Mouse (Mus musculus) kidney, postnatal 0 days (tissue): Measurements from ENCODE around the gene Ngdn. TPM values are rescaled to one million over a fixed set of nuclear protein-coding genes. Genes with fewer than 3 reads are reported as not detected.

Experiments used
- ATAC-seq: fragments of 200-750 bp; cut with Nextera tagmentation; replicated peaks from 2 replicates; pipeline ENCODE4 v1.8.0; 2017; ENCODE audit warnings: low read depth, moderate number of reproducible peaks, moderate TSS enrichment, moderate library complexity; ENCODE audit not compliant: low FRiP score
- DNase-seq: peaks from one replicate; pipeline ENCODE4 v3.0.0-alpha.2; 2016; ENCODE audit warnings: low spot score
- H3K27ac ChIP-seq: fragments of 300-500 bp; sonication (generic); 2 replicates; pipeline ENCODE4 v1.5.1; 2014; ENCODE audit warnings: mild to moderate bottlenecking
- H3K27me3 ChIP-seq: fragments of 300-500 bp; sonication (generic); 2 replicates; pipeline ENCODE4 v1.6.1; 2014; ENCODE audit warnings: low read length, mixed read lengths; ENCODE audit not compliant: insufficient read depth
- H3K36me3 ChIP-seq: fragments of 300-500 bp; sonication (generic); 2 replicates; pipeline ENCODE4 v1.6.1; 2014; ENCODE audit warnings: low read length, mixed read lengths; ENCODE audit not compliant: insufficient read depth
- H3K4me1 ChIP-seq: fragments of 300-500 bp; sonication (generic); replicated peaks from 2 replicates; pipeline ENCODE4 v1.6.1; 2014; ENCODE audit warnings: antibody characterized with exemption, low read length, mixed read lengths; ENCODE audit not compliant: insufficient read depth
- H3K4me2 ChIP-seq: fragments of 300-500 bp; sonication (generic); 2 replicates; pipeline ENCODE4 v1.6.1; 2014; ENCODE audit warnings: mild to moderate bottlenecking, low read length, moderate library complexity, mixed read lengths
- H3K4me3 ChIP-seq: fragments of 300-500 bp; sonication (generic); replicated peaks from 2 replicates; pipeline ENCODE4 v1.5.1; 2014; ENCODE audit warnings: low read depth, low read length
- H3K9ac ChIP-seq: fragments of 300-500 bp; sonication (generic); 2 replicates; pipeline ENCODE4 v1.6.1; 2014; ENCODE audit warnings: low read depth, low read length
- H3K9me3 ChIP-seq: fragments of 300-500 bp; sonication (generic); replicated peaks from 2 replicates; pipeline ENCODE4 v1.6.1; 2016; ENCODE audit warnings: low read length, inconsistent platforms, mixed read lengths
- CTCF ChIP-seq: IDR thresholded peaks from 2 replicates; pipeline ENCODE4 v1.5.1; 2016; ENCODE audit warnings: antibody characterized with exemption, low read depth, mild to moderate bottlenecking, moderate library complexity
- WGBS: fragments of 180-500 bp; shearing (Covaris S2); extraction: QIAGEN DNeasy Blood & Tissue Kit; methylation state at CpG from one replicate; pipeline ENCODE4 v1.1.7; 2014; 5-methylcytosine and 5-hydroxymethylcytosine counted together
- polyA plus RNA-seq: library from polyadenylated mRNA; unstranded; fragments of >200 nt; fragmentation: Nextera tagmentation; extraction: Ambion mirVana; gene quantifications from 2 replicates; pipeline ENCODE4 v1.2.1, GENCODE M21; 2015

Gene Ngdn
- polyA plus RNA-seq, 1 experiment from 2014 or later: 68.9 TPM

GRCm38 (mm10) chr14:54989886-54990441 lies 25.3 kb upstream of the Ngdn start:
- Histone ChIP-seq H3K27ac (no peak overlapping the region), H3K9ac (no peak overlapping the region), H3K27me3 (no peaks in the 10 kb centered on the region), H3K36me3 (no peaks in the 10 kb centered on the region), H3K4me2 (no peak overlapping the region), H3K9me3 (no peaks in the 10 kb centered on the region), H3K4me3 (no peak overlapping the region), H3K4me1 (no peaks in the 10 kb centered on the region)
- no peak for ATAC-seq
- WGBS: 90% methylated on average over 8 of the region's 8 CpGs
- no peak for TF ChIP-seq CTCF
- no peak for DNase-seq

GRCm38 (mm10) chr14:54992196-54992595 lies 23.1 kb upstream of the Ngdn start:
- DNase-seq: no peak
- H3K4me1 ChIP-seq: no peaks in the 10 kb centered on the region
- no peak for TF ChIP-seq CTCF
- H3K36me3 ChIP-seq: no peaks in the 10 kb centered on the region
- H3K4me3 ChIP-seq: no peak overlapping the region
- no peak overlapping the region for H3K9ac ChIP-seq
- 89% methylated on average over 10 of the region's 10 CpGs for WGBS
- H3K27me3 ChIP-seq: no peaks in the 10 kb centered on the region
- H3K4me2 ChIP-seq: no peak overlapping the region
- H3K27ac ChIP-seq: no peak overlapping the region
- ATAC-seq: no peak
- no peaks in the 10 kb centered on the region for H3K9me3 ChIP-seq

GRCm38 (mm10) chr14:54993636-54994035 lies 21.6 kb upstream of the Ngdn start:
- 74% methylated on average over 10 of the region's 10 CpGs for WGBS
- H3K9me3 ChIP-seq: no peaks in the 10 kb centered on the region
- TF ChIP-seq CTCF: no peak
- no peaks in the 10 kb centered on the region for H3K36me3 ChIP-seq
- no peak overlapping the region for H3K4me3 ChIP-seq
- no peaks in the 10 kb centered on the region for H3K27me3 ChIP-seq
- H3K9ac ChIP-seq: no peak overlapping the region
- no peak overlapping the region for H3K27ac ChIP-seq
- no peaks in the 10 kb centered on the region for H3K4me1 ChIP-seq
- no peak for DNase-seq
- H3K4me2 ChIP-seq: no peak overlapping the region
- no peak for ATAC-seq

- no peak for TF ChIP-seq CTCF
- DNase-seq (no peak), ATAC-seq (no peak)
- Histone ChIP-seq H3K4me2 (no peak within 1 kb of the TSS), H3K27me3 (no peaks in the 10 kb centered on the region), H3K4me3 (no peak within 1 kb of the TSS), H3K9me3 (no peaks in the 10 kb centered on the region), H3K27ac (no peak within 1 kb of the TSS), H3K4me1 (no peaks in the 10 kb centered on the region), H3K36me3 (no peaks in the 10 kb centered on the region), H3K9ac (no peak within 1 kb of the TSS)
- 48% methylated on average over 11 of the region's 11 CpGs for WGBS
These were observed 21.0 kb upstream of the Ngdn start, which contains the start of gene Myh7 for GRCm38 (mm10) chr14:54994136-54994868. Gene Myh7, minus strand, starts transcription at chr14:54994626.

GRCm38 (mm10) chr14:54994869-54995186 lies 20.4 kb upstream of the Ngdn start:
- Histone ChIP-seq H3K9me3 (no peaks in the 10 kb centered on the region), H3K27me3 (no peaks in the 10 kb centered on the region), H3K4me3 (no peak overlapping the region), H3K36me3 (no peaks in the 10 kb centered on the region), H3K27ac (no peak overlapping the region), H3K4me2 (no peak overlapping the region), H3K4me1 (no peaks in the 10 kb centered on the region), H3K9ac (no peak overlapping the region)
- TF ChIP-seq CTCF: no peak
- no peak for DNase-seq
- no peak for ATAC-seq

GRCm38 (mm10) chr14:54995457-54996138 lies 19.7 kb upstream of the Ngdn start:
- 60% methylated on average over 14 of the region's 14 CpGs for WGBS
- Histone ChIP-seq H3K27ac (no peak overlapping the region), H3K4me1 (no peaks in the 10 kb centered on the region), H3K4me3 (no peak overlapping the region), H3K4me2 (no peak overlapping the region), H3K36me3 (no peaks in the 10 kb centered on the region), H3K9me3 (no peaks in the 10 kb centered on the region), H3K27me3 (no peaks in the 10 kb centered on the region), H3K9ac (no peak overlapping the region)
- DNase-seq (no peak), ATAC-seq (no peak)
- TF ChIP-seq CTCF: no peak
